Mouse (Mus musculus) MEL (cell line): ENCODE data around the gene Il20.

Source experiments
- BHLHE40 ChIP-seq: IDR thresholded peaks from 2 replicates; pipeline ENCODE4 v1.6.1; 2012; ENCODE audit warnings: low read depth, mild to moderate bottlenecking, inconsistent platforms, low read length, improper control_type of control experiment, borderline replicate concordance
- CHD1 ChIP-seq: IDR thresholded peaks from 2 replicates; pipeline ENCODE4 v1.6.1; 2012; ENCODE audit warnings: low read depth, mild to moderate bottlenecking, inconsistent platforms, low read length, improper control_type of control experiment
- CTCF ChIP-seq, 3 experiments: IDR thresholded peaks in 2 of 3; conservative IDR thresholded peaks in 1 of 3; 2 replicates each; pipeline ENCODE4 v1.5.1; 2011 to 2012; ENCODE audit warnings: low read length in 3 of 3, low read depth in 2 of 3, mild to moderate bottlenecking in 2 of 3, improper control_type of control experiment in 1 of 3, inconsistent platforms in 1 of 3, mixed read lengths in 1 of 3, moderate library complexity in 1 of 3; ENCODE audit not compliant: control insufficient read depth in 1 of 3, insufficient read depth in 1 of 3, poor library complexity in 1 of 3, severe bottlenecking in 1 of 3
- E2F4 ChIP-seq: IDR thresholded peaks from 2 replicates; pipeline ENCODE4 v1.6.1; 2011; ENCODE audit warnings: low read depth, low read length, improper control_type of control experiment, borderline replicate concordance
- EP300 ChIP-seq, 2 experiments: IDR thresholded peaks; 2 replicates each; pipeline ENCODE4 v1.6.1; 2011; ENCODE audit warnings: improper control_type of control experiment in 2 of 2, low read length in 2 of 2, low read depth in 1 of 2, mild to moderate bottlenecking in 1 of 2
- MEF2A ChIP-seq: IDR thresholded peaks from 2 replicates; pipeline ENCODE4 v1.6.1; 2014; ENCODE audit warnings: low read depth, mild to moderate bottlenecking, inconsistent platforms, low read length, improper control_type of control experiment; ENCODE audit not compliant: poor library complexity, insufficient replicate concordance, severe bottlenecking; ENCODE audit errors: extremely low read depth
- MYB ChIP-seq: IDR thresholded peaks from 2 replicates; pipeline ENCODE4 v1.6.1; 2011; ENCODE audit warnings: mild to moderate bottlenecking, low read depth, low read length, improper control_type of control experiment
- NRF1 ChIP-seq: IDR thresholded peaks from 2 replicates; pipeline ENCODE4 v1.6.1; 2014; ENCODE audit warnings: low read depth, mild to moderate bottlenecking, inconsistent platforms, low read length, improper control_type of control experiment, moderate library complexity; ENCODE audit not compliant: poor library complexity, insufficient read depth, severe bottlenecking
- POLR2A ChIP-seq, 2 experiments: IDR thresholded peaks; 2 replicates each; pipeline ENCODE4 v1.6.1; 2011 to 2012; ENCODE audit warnings: low read length in 2 of 2, mild to moderate bottlenecking in 2 of 2, control low read depth in 1 of 2, improper control_type of control experiment in 1 of 2, low read depth in 1 of 2, moderate library complexity in 1 of 2; ENCODE audit not compliant: control insufficient read depth in 1 of 2, insufficient read depth in 1 of 2, poor library complexity in 1 of 2
- TBP ChIP-seq: IDR thresholded peaks from 2 replicates; pipeline ENCODE4 v1.8.0; 2011; ENCODE audit warnings: low read depth, low read length, improper control_type of control experiment
- USF1 ChIP-seq: IDR thresholded peaks from 2 replicates; pipeline ENCODE4 v1.6.1; 2014; ENCODE audit warnings: low read depth, mild to moderate bottlenecking, inconsistent platforms, low read length, improper control_type of control experiment, moderate library complexity
- USF2 ChIP-seq, 2 experiments: IDR thresholded peaks; 2 replicates each; pipeline ENCODE4 v1.6.1; 2011 to 2012; ENCODE audit warnings: improper control_type of control experiment in 2 of 2, low read length in 2 of 2, borderline replicate concordance in 1 of 2, inconsistent platforms in 1 of 2, low read depth in 1 of 2, mild to moderate bottlenecking in 1 of 2; ENCODE audit not compliant: insufficient read depth in 1 of 2
- ZC3H11A ChIP-seq: IDR thresholded peaks from 2 replicates; pipeline ENCODE4 v1.6.1; 2012; ENCODE audit warnings: low read depth, mild to moderate bottlenecking, inconsistent platforms, low read length, improper control_type of control experiment

- TF ChIP-seq TBP (no peak), BHLHE40 (no peak), CTCF (IDR thresholded peaks at IDR 0.05 in 2 of 3, conservative IDR thresholded peaks at IDR 0.05 in 1 of 3; ENCODE audit: control insufficient read depth in 1 of 3, insufficient read depth in 1 of 3, low read depth in 2 of 3, low read length in 3 of 3, poor library complexity in 1 of 3, severe bottlenecking in 1 of 3) (no peak), MYB (no peak), NRF1 (no peak), CHD1 (no peak), EP300 (IDR thresholded peaks at IDR 0.05; ENCODE audit: low read depth in 1 of 2, low read length in 2 of 2) (no peak), MEF2A (no peak), E2F4 (no peak), POLR2A (IDR thresholded peaks at IDR 0.05; ENCODE audit: control insufficient read depth in 1 of 2, insufficient read depth in 1 of 2, low read depth in 1 of 2, low read length in 2 of 2, poor library complexity in 1 of 2) (no peak), USF2 (IDR thresholded peaks at IDR 0.05; ENCODE audit: borderline replicate concordance in 1 of 2, insufficient read depth in 1 of 2, low read depth in 1 of 2, low read length in 2 of 2) (no peak), ZC3H11A (no peak), USF1 (no peak)
These were observed 33.2 kb downstream of the Il20 start for GRCm38 (mm10) chr1:130877889-130878614.
